Mouse (Mus musculus): Measurements from ENCODE around the gene Lif.

GRCm38 (mm10) chr11:4291639-4292038 is 34.3 kb downstream of the Lif start:
- no peak for TF ChIP-seq HCFC1 (IDR thresholded peaks at IDR 0.05; ENCODE audit: borderline replicate concordance, insufficient read depth, low read length)
- no peak for TF ChIP-seq CHD2 (IDR thresholded peaks at IDR 0.05; ENCODE audit: low read depth, low read length)
- no peak for TF ChIP-seq ZNF384 (IDR thresholded peaks at IDR 0.05; ENCODE audit: low read depth, low read length)
- no peak for TF ChIP-seq ZC3H11A (IDR thresholded peaks at IDR 0.05; ENCODE audit: borderline replicate concordance, low read depth, low read length)
- TF ChIP-seq MAFK (IDR thresholded peaks at IDR 0.05; ENCODE audit: insufficient read depth, low read depth, low read length), result no peak

All from ES-E14 (cell line).